Mouse (Mus musculus): ENCODE results near the gene Tbc1d2. TPM values are rescaled to one million over a fixed set of nuclear protein-coding genes. Genes with fewer than 3 reads are reported as not detected.
A peak's percentile ranks its signal among the peaks of the same experiment; 100 is the strongest.
"Not testable (repeated sequence)": the region's sequence is repeated elsewhere in the genome, so short reads cannot be mapped to it uniquely, and the experiment has no call there.

Gene Tbc1d2
- polyA plus RNA-seq, 1 experiment from 2014 or later: 2.9 TPM

DNA sequence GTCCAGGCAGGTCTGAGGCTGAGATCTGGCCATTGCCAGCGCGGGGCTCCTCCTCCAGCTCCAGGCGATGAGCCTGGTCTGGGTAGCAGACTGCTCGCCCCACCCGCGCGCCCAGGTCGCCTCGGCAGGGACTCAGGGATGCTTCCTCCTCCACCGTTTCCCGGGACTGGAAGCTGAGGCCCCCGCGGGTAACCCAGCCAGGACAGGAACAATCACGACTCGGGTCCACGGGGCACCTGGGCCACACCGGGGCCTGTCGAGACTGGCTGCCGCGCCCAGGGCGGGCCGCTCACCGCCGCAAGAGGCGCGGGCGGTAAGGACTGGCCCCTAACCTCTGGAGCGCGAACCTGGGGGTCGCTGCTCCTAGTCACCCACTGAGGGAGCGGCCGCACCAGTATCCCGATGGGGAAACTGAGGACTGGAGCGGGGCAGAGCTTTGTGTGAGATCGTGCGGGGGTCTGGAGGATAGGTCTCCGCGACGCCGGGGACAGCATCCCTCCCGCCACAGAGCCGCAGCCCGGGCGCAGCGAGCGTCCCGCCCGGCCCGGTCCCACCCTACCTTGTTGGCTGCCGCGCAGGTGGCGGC lies 48.7 kb downstream of the Tbc1d2 start:
- H3K9ac ChIP-seq: peak overlapping the region; percentile 2; the same call in 1 of the 2 replicates
- H3K27ac ChIP-seq (replicated peaks): no peak overlapping the region
- H3K9me3 ChIP-seq (replicated peaks): no peaks in the 10 kb centered on the region
- no peak for ATAC-seq (ENCODE audit: insufficient number of reproducible peaks, low FRiP score, low TSS enrichment, low read depth)
- H3K36me3 ChIP-seq: no peaks in the 10 kb centered on the region
- H3K27me3 ChIP-seq: peaks cover 22% of the 10 kb centered on the region
- H3K4me2 ChIP-seq (replicated peaks): peak overlapping the region; percentile 86
- H3K4me1 ChIP-seq: peaks cover 17% of the 10 kb centered on the region; the same call in 1 of the 2 replicates
- WGBS: under 1% methylated on average over 47 of the region's 52 CpGs
- H3K4me3 ChIP-seq (replicated peaks): peak overlapping the region; percentile 59

DNA sequence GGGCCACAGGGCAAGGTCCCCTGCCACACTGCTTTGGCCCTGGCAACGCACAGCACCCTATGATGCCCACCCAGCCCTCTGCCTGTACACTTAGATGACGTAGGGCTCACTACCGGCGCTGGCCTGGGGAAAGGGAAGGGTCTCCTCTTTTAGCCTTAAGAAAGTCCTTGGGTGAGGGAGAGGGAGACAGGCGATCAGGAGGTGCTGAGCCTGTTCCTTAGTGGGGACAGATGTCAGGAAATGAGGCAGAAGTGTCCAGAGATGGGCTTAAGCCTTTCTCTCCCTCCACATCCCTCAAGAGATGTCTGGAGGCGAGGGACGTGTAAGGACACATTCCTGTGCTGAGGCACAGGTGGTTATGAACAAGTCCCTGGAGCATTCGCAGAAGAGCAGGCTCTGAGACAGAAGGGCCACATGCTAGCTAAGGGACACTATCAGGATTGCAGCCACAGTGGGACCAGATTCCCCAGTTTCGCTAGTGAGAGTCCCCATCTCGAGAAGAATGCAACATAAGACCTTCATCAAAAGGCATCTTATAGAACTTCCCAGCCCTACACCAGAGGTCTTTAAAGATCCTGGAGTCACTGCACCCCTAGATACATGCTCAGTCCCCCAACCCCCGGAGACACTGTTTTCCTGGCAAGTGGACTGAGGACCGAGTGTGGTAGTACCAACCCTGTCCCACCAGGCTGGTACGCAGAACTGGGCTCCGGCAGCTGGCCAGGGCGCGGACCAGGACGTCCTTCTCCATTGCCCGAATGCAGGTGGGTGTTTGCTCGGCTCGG lies 49.3 kb downstream of the Tbc1d2 start:
- Histone ChIP-seq H3K9ac (peak overlapping the region; percentile 2; the same call in 1 of the 2 replicates), H3K27ac (replicated peaks) (no peak overlapping the region), H3K9me3 (replicated peaks) (no peaks in the 10 kb centered on the region), H3K4me1 (peaks cover 17% of the 10 kb centered on the region; the same call in 1 of the 2 replicates), H3K4me3 (replicated peaks) (peak overlapping the region; percentile 59), H3K27me3 (peaks cover 22% of the 10 kb centered on the region), H3K36me3 (no peaks in the 10 kb centered on the region), H3K4me2 (replicated peaks) (peak overlapping the region; percentile 86)
- ATAC-seq (ENCODE audit: insufficient number of reproducible peaks, low FRiP score, low TSS enrichment, low read depth): no peak
- WGBS: 35% methylated on average over 20 of the region's 20 CpGs

DNA sequence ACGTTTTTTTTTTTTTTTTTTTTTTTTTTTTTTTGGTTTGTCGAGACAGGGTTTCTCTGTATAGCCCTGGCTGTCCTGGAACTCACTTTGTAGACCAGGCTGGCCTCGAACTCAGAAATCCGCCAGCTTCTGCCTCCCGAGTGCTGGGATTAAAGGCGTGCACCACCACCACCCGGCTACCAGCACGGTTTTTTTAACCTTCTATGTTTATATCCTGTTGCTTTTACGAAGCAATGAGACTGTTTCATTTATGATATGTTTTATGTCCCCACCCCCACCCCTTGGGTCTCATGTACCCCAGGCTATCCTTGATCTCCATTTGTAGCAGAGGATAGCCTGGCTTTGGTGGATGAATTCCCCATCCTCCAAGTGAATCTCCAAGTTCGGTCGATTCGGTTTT lies 50.4 kb downstream of the Tbc1d2 start:
- H3K27me3 ChIP-seq: peaks cover 22% of the 10 kb centered on the region
- not testable (repeated sequence) for H3K4me3 ChIP-seq (replicated peaks); H3K36me3 ChIP-seq; ATAC-seq (ENCODE audit: insufficient number of reproducible peaks, low FRiP score, low TSS enrichment, low read depth); H3K27ac ChIP-seq (replicated peaks); H3K4me2 ChIP-seq (replicated peaks); H3K9me3 ChIP-seq (replicated peaks); H3K9ac ChIP-seq
- 76% methylated on average over 12 of the region's 12 CpGs for WGBS
- H3K4me1 ChIP-seq: peaks cover 17% of the 10 kb centered on the region; the same call in 1 of the 2 replicates

DNA sequence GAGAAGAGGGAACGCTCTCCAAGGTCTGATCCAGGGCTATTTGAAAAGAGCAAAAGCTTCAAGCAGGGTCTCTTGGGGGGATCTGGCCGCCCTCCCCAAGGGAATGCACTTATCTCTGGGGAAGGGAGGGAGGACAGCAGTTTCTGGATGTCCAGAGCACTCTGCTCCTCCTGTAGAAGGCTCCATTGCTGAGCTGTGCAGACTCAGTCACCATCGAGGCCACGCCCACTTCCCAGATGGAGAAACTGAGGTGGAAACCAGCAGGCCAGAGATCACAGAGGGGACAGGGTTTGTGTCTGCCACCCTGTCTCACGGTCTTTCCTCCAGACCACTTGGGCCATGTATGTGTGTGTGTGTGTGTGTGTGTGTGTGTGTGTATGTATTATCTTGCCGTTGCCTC lies 51.0 kb downstream of the Tbc1d2 start:
- Histone ChIP-seq H3K9ac (no peak overlapping the region), H3K27ac (replicated peaks) (no peak overlapping the region), H3K36me3 (no peaks in the 10 kb centered on the region), H3K27me3 (peaks cover 22% of the 10 kb centered on the region), H3K9me3 (replicated peaks) (no peaks in the 10 kb centered on the region), H3K4me1 (peaks cover 14% of the 10 kb centered on the region; the same call in 1 of the 2 replicates), H3K4me3 (replicated peaks) (no peak overlapping the region), H3K4me2 (replicated peaks) (no peak overlapping the region)
- WGBS: 73% methylated on average over 6 of the region's 6 CpGs
- ATAC-seq (ENCODE audit: insufficient number of reproducible peaks, low FRiP score, low TSS enrichment, low read depth): no peak

- H3K4me2 ChIP-seq (replicated peaks): no peak overlapping the region
- peaks cover 14% of the 10 kb centered on the region; the same call in 1 of the 2 replicates for H3K4me1 ChIP-seq
- ATAC-seq (ENCODE audit: insufficient number of reproducible peaks, low FRiP score, low TSS enrichment, low read depth): no peak
- H3K36me3 ChIP-seq: no peaks in the 10 kb centered on the region
- H3K9ac ChIP-seq: no peak overlapping the region
- WGBS: 63% methylated on average over 10 of the region's 10 CpGs
- no peaks in the 10 kb centered on the region for H3K9me3 ChIP-seq (replicated peaks)
- peaks cover 20% of the 10 kb centered on the region for H3K27me3 ChIP-seq
- H3K4me3 ChIP-seq (replicated peaks): no peak overlapping the region
- H3K27ac ChIP-seq (replicated peaks): no peak overlapping the region
Measured at GRCm38 (mm10) chr4:46598111-46598510, 51.9 kb downstream of the Tbc1d2 start.

DNA sequence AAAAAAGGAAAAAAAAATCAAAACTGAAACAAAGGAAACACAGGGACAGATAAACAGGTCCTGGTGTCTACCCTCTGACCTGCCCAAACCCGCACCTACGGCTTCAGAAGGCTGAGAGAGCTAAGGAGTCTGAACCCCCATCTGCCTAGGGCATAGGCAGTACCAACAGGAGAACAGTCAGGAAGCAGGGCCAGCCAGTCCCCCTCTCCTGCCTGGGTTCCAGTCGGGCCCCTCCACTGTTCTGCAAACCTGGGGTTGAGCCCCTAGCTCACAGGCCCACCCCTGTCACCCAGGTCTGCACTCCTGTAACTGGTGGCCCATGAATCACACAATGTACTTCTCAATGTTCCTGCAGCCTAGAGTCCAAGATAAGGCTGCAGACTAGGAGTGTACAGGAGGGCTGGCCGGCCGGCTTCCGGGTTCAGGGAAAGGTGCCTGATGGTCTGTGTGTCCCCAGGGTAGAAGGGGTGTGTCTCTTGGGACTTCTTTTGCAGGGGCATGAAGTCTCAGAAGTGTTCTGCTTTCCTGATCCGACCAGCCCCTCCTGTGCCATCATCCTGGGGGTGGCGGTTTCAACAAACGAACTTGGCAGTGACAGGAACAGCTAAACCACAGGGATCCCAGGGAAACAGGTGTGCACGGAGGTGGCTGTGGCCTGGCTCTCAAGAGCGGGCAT lies 52.6 kb downstream of the Tbc1d2 start:
- WGBS: 61% methylated on average over 11 of the region's 11 CpGs
- Histone ChIP-seq H3K27ac (replicated peaks) (no peak overlapping the region), H3K36me3 (no peaks in the 10 kb centered on the region), H3K9me3 (replicated peaks) (no peaks in the 10 kb centered on the region), H3K27me3 (peaks cover 19% of the 10 kb centered on the region), H3K9ac (no peak overlapping the region), H3K4me3 (replicated peaks) (no peak overlapping the region), H3K4me1 (peaks cover 14% of the 10 kb centered on the region; the same call in 1 of the 2 replicates), H3K4me2 (replicated peaks) (no peak overlapping the region)
- ATAC-seq (ENCODE audit: insufficient number of reproducible peaks, low FRiP score, low TSS enrichment, low read depth): no peak

GRCm38 (mm10) chr4:46596398-46596797 lies 53.6 kb downstream of the Tbc1d2 start:
- H3K9me3 ChIP-seq (replicated peaks): no peaks in the 10 kb centered on the region
- H3K27ac ChIP-seq (replicated peaks): no peak overlapping the region
- no peak overlapping the region for H3K4me2 ChIP-seq (replicated peaks)
- H3K4me1 ChIP-seq: peaks cover 6% of the 10 kb centered on the region; the same call in 1 of the 2 replicates
- peaks cover 16% of the 10 kb centered on the region for H3K27me3 ChIP-seq
- no peak overlapping the region for H3K4me3 ChIP-seq (replicated peaks)
- H3K9ac ChIP-seq: no peak overlapping the region
- 67% methylated on average over 6 of the region's 6 CpGs for WGBS
- no peaks in the 10 kb centered on the region for H3K36me3 ChIP-seq
- ATAC-seq (ENCODE audit: insufficient number of reproducible peaks, low FRiP score, low TSS enrichment, low read depth): no peak

- Histone ChIP-seq H3K27ac (replicated peaks) (no peak overlapping the region), H3K4me3 (replicated peaks) (no peak overlapping the region), H3K9ac (no peak overlapping the region), H3K27me3 (no peaks in the 10 kb centered on the region; the same call in 1 of the 2 replicates), H3K9me3 (replicated peaks) (no peaks in the 10 kb centered on the region), H3K36me3 (no peaks in the 10 kb centered on the region), H3K4me2 (replicated peaks) (no peak overlapping the region), H3K4me1 (no peaks in the 10 kb centered on the region)
- ATAC-seq (ENCODE audit: insufficient number of reproducible peaks, low FRiP score, low TSS enrichment, low read depth): no peak
- 90% methylated on average over 5 of the region's 5 CpGs for WGBS
Measured at GRCm38 (mm10) chr4:46594131-46594530, 55.9 kb downstream of the Tbc1d2 start.

DNA sequence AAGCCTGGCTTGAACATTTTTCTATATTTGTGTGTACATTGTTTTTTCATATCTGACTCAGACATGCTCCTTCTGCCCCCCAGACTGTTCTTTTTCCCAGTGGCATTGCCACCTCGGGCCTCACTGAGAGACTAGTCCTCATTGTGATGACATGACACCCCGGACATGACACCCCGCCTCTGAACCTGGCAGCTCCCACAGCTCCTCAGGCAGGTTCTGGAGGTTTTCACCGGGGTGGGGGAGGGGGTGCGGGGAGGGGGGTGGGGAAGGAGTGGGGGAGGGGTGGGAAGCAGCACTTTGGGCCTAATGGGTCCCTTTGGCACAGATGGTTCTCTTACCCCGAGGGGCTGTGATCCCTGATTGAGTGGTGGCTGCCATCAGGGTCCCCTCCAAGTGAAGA lies 56.5 kb downstream of the Tbc1d2 start:
- H3K4me2 ChIP-seq (replicated peaks): no peak overlapping the region
- H3K4me1 ChIP-seq: no peaks in the 10 kb centered on the region
- H3K36me3 ChIP-seq: no peaks in the 10 kb centered on the region
- no peak overlapping the region for H3K9ac ChIP-seq
- H3K4me3 ChIP-seq (replicated peaks): no peak overlapping the region
- no peak overlapping the region for H3K27ac ChIP-seq (replicated peaks)
- 47% methylated on average over 6 of the region's 6 CpGs for WGBS
- H3K27me3 ChIP-seq: no peaks in the 10 kb centered on the region
- no peak for ATAC-seq (ENCODE audit: insufficient number of reproducible peaks, low FRiP score, low TSS enrichment, low read depth)
- no peaks in the 10 kb centered on the region for H3K9me3 ChIP-seq (replicated peaks)

DNA sequence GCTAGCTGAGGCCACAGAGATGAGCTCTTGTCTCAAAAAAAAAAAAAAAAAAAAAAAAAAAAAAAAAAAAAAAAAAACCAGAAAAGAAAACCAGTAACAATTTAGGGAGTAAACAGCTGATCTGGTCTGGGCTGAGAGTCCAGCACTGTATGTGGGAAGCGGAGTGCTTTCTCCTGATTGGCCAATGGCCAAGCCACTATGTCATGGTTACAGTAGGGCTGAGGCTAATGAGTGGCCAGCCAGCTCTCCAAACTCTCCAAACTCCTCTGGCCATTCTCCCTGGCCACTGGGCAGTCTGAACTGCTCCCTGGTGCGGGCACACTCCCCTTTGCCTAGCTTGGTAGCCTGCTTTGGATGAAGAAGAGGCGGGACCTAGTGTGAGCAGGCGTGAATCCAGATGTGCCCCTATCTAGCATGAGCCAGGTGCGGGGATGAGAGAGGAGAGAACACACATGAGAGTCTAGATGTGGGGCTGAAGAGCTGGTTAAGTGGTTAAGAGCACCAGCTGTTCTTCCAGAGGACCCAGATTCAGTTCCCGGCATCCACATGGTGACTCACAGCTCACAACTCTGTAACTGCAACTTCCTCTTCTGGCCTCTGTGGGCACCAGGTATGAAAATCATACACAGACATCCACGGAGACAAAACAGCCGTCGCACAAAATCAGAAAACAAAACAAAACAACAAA lies 58.0 kb downstream of the Tbc1d2 start:
- H3K4me1 ChIP-seq: no peaks in the 10 kb centered on the region
- H3K9ac ChIP-seq: no peak overlapping the region
- H3K4me2 ChIP-seq (replicated peaks): no peak overlapping the region
- WGBS: 83% methylated on average over 9 of the region's 9 CpGs
- no peaks in the 10 kb centered on the region for H3K9me3 ChIP-seq (replicated peaks)
- no peaks in the 10 kb centered on the region for H3K36me3 ChIP-seq
- H3K27ac ChIP-seq (replicated peaks): no peak overlapping the region
- H3K27me3 ChIP-seq: no peaks in the 10 kb centered on the region
- H3K4me3 ChIP-seq (replicated peaks): no peak overlapping the region
- 0 out of 2 replicates have a peak, but pooled peaks have one; percentile 26 for ATAC-seq (ENCODE audit: insufficient number of reproducible peaks, low FRiP score, low TSS enrichment, low read depth)

DNA sequence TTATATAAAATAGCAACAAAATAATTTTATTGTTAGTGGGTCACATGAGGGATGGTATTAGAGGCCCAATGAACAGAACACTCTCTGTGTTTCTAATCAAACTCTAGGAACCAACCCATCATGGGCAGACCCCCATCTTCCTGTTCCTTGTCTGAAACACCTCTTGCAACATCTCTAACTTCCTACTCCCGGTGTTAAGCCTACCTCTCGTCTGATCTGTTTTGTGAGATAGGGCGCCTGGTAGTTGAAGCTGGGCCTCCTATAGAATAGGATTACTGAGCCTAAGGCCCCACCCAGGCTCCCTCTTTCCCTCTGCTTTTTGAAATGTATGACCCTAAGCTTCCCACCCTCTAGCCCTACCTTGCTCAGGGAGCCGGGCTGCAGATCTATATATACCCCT lies 59.2 kb downstream of the Tbc1d2 start:
- Histone ChIP-seq H3K9ac (no peak overlapping the region), H3K9me3 (replicated peaks) (no peaks in the 10 kb centered on the region), H3K27ac (replicated peaks) (no peak overlapping the region), H3K4me1 (no peaks in the 10 kb centered on the region), H3K27me3 (no peaks in the 10 kb centered on the region), H3K4me3 (replicated peaks) (no peak overlapping the region), H3K4me2 (replicated peaks) (no peak overlapping the region), H3K36me3 (no peaks in the 10 kb centered on the region)
- ATAC-seq (ENCODE audit: insufficient number of reproducible peaks, low FRiP score, low TSS enrichment, low read depth): no peak
- 71% methylated on average over 4 of the region's 4 CpGs for WGBS
